Mouse (Mus musculus): Measurements from ENCODE around the gene Gngt2.

GRCm38 (mm10) chr11:95819138-95819537 lies 17.9 kb upstream of the Gngt2 start:
- TF ChIP-seq CTCF (IDR thresholded peaks at IDR 0.05; ENCODE audit: low read depth, low read length) (no peak), POLR2A (IDR thresholded peaks at IDR 0.05; ENCODE audit: borderline replicate concordance, low read depth, low read length) (no peak)

Data from bone marrow macrophage, adult 2 months (primary cell).